Mouse (Mus musculus) embryonic facial prominence, embryonic 10.5 days (tissue): ENCODE data around the gene Grk6. TPM values are rescaled to one million over a fixed set of nuclear protein-coding genes. Genes with fewer than 3 reads are reported as not detected.
A peak's percentile ranks its signal among the peaks of the same experiment; 100 is the strongest.

ENCODE experiments used
- DNase-seq: peaks from one replicate; pipeline ENCODE4 v3.0.0-alpha.2; 2017; ENCODE audit warnings: low spot score
- H3K27ac ChIP-seq: fragments of 300-500 bp; sonication (generic); replicated peaks from 2 replicates; pipeline ENCODE4 v1.5.1; 2016; ENCODE audit warnings: mild to moderate bottlenecking
- H3K27me3 ChIP-seq: fragments of 300-500 bp; sonication (generic); replicated peaks from 2 replicates; pipeline ENCODE4 v1.6.1; 2016; ENCODE audit warnings: low read depth, mild to moderate bottlenecking; ENCODE audit not compliant: poor library complexity, severe bottlenecking
- H3K36me3 ChIP-seq: fragments of 300-500 bp; sonication (generic); replicated peaks from 2 replicates; pipeline ENCODE4 v1.6.1; 2016; ENCODE audit warnings: mild to moderate bottlenecking, moderate library complexity
- H3K4me1 ChIP-seq: fragments of 300-500 bp; sonication (generic); 2 replicates; pipeline ENCODE4 v1.6.1; 2016
- H3K4me3 ChIP-seq: fragments of 300-500 bp; sonication (generic); 2 replicates; pipeline ENCODE4 v1.5.1; 2016; ENCODE audit warnings: mild to moderate bottlenecking, moderate library complexity
- H3K9me3 ChIP-seq: fragments of 300-500 bp; sonication (generic); 2 replicates; pipeline ENCODE4 v1.6.1; 2016; ENCODE audit warnings: mild to moderate bottlenecking
- WGBS: fragments of 180-500 bp; shearing (Covaris S2); methylation state at CpG from one replicate; pipeline ENCODE4 v1.1.7; 2016; 5-methylcytosine and 5-hydroxymethylcytosine counted together
- polyA plus RNA-seq: library from polyadenylated mRNA; unstranded; fragments of >200 nt; fragmentation: Nextera tagmentation; extraction: Ambion mirVana; gene quantifications from 2 replicates; pipeline ENCODE4 v1.2.1, GENCODE M21; 2016

The Grk6 gene
- polyA plus RNA-seq, 1 experiment from 2014 or later: 65.2 TPM

DNA sequence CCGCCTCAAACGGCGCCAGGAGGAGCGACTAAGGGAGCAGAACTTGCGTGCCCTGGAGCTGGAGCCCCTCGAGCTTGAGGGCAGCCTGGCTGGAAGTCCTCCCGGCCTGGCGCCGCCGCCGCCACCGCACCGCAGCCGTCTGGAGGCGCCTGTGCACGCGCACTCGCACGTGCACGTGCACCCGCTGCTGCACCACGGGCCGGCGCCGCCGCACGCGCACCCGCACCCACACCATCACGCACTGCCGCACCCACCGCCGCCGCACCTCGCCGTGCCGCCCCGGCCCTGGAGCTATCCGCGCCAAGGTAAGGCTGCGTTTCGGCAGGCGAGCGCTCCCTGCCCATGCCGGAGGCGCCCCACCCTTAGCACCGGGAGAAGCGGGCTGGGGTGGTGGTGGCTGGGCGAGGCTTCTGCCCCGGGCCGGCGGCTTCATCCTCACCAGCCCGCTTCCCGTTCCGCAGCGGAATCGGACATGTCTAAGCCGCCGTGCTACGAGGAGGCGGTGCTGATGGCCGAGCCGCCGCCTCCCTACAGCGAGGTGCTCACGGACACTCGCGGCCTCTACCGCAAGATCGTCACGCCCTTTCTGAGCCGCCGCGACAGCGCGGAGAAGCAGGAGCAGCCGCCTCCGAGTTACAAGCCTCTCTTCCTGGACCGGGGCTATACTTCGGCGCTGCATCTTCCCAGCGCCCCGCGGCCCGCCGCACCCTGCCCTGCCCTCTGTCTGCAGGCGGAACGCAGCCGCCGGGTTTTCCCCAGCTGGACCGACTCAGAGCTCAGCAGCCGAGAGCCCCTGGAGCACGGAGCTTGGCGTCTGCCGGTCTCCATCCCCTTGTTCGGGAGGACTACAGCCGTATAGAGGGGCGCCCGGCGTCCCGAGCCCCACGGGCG, 27.5 kb downstream of the Grk6 start:
- peaks cover 17% of the 10 kb centered on the region for H3K27me3 ChIP-seq
- H3K4me1 ChIP-seq: peaks cover 86% of the 10 kb centered on the region
- no peaks in the 10 kb centered on the region for H3K9me3 ChIP-seq
- under 1% methylated on average over 103 of the region's 103 CpGs for WGBS
- H3K27ac ChIP-seq: peak overlapping the region; percentile 84
- H3K36me3 ChIP-seq: peaks cover 40% of the 10 kb centered on the region
- peak overlapping the region; percentile 80 for H3K4me3 ChIP-seq
- DNase-seq: peak; percentile 79

DNA sequence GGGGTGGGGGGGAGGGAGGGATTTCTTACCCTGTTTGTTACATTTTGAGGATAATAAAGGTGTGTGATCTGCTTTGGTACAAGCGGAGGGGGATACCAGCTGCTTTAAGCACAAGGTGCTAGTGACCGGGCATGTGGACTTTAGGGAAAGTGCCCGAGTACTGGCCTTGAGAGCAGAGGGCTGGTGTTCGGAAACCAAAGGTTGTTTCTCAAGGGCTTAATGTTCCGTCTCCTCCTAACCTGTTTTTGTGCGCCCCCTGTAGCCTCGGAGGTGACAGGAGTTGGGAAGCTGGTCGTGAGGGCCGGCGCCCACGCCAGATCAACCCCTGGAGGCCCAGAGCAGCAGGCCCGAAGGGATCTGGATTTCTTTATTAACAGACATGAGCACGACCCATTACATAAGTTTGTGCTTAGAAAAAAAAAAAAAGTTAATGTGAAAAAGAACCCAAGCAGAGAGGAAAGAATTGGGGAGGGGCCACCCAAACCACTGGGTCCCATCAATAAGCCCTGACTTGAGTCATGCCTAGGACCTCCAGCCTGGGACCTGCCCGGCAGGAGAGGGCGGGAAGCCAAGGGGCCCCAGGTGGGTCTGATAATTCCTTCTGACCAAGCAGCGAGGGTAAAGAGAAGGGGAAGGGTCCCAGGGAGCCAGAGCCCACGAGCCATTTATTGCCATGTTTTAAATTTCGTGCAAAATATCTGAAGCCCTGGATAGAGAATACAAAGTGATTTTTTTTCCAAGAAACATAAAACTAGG, 28.4 kb downstream of the Grk6 start:
- H3K9me3 ChIP-seq: no peaks in the 10 kb centered on the region
- WGBS: 19% methylated on average over 18 of the region's 18 CpGs
- peak overlapping the region; percentile 80 for H3K4me3 ChIP-seq
- peaks cover 49% of the 10 kb centered on the region for H3K36me3 ChIP-seq
- DNase-seq: peak; percentile 70
- peaks cover 17% of the 10 kb centered on the region for H3K27me3 ChIP-seq
- peak overlapping the region; percentile 84 for H3K27ac ChIP-seq
- H3K4me1 ChIP-seq: peaks cover 81% of the 10 kb centered on the region

DNA sequence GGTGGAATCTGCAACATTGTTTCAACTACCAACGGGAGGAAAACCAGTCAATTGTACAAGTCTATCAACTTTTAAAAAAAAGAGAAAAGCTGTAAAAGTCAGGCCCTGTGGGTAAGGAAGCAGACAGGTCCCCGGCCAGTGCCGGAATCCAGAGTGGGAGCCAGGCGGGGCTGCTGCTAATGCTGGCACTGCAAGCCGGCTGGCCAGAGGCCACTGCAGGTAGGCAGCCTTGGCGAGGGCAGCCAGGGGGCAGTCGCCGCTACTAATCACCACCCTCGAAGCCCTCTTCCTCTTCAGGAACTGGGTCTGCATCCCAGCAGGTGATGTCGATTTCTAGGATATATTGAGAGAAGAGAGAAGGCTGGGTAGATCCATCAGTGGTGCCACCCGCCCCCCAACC, 29.1 kb downstream of the Grk6 start:
- H3K36me3 ChIP-seq: peaks cover 56% of the 10 kb centered on the region
- H3K4me1 ChIP-seq: peaks cover 75% of the 10 kb centered on the region
- H3K27me3 ChIP-seq: peaks cover 17% of the 10 kb centered on the region
- DNase-seq: peak; percentile 19
- WGBS: 74% methylated on average over 11 of the region's 11 CpGs
- no peak overlapping the region for H3K27ac ChIP-seq
- H3K4me3 ChIP-seq: no peak overlapping the region
- H3K9me3 ChIP-seq: no peaks in the 10 kb centered on the region

DNA sequence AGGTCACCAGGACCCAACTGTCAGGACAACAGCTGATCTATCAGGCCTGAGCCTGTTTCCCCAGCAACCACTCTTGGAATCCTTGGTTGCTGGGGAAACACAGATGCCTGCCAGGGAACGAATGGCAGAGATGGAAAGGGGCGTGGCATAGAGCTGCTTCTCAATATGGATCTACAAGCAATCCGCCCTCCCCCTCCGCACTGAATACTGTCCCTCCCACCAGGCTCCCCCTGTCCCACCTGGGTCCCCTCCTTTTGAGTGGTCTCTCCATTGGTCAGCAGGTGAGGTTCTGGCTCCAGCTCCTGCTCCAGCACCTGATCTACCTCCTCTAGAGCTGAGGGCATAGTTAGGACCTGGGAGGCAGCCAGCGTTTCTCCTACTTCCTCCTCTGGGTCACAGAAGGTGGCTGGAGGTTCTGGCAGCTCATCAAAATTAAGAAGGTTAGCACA, 29.8 kb downstream of the Grk6 start:
- Histone ChIP-seq H3K4me1 (peaks cover 68% of the 10 kb centered on the region), H3K36me3 (peaks cover 63% of the 10 kb centered on the region), H3K4me3 (peak overlapping the region; percentile 23; the same call in 1 of the 2 replicates)

DNA sequence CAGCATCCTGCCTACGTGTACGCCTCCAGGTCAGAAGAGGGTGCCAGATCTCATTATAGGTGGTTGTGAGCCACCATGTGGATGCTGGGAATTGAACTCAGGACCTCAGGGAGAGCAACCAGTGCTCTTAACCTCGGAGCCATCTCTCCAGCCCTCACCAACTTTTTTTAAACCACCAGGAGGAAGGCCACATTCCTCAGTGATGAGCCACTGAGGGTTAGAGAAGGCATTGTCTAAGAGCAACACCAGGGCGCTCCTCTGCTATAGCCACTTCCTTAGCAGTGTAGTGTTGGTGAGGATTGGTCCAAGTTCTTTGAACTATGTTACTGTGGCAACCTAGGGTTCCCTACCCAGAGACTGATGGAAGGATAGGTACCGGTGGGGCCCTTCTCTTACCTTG, 30.9 kb downstream of the Grk6 start:
- peaks cover 2% of the 10 kb centered on the region; the same call in 1 of the 2 replicates for H3K27me3 ChIP-seq
- no peaks in the 10 kb centered on the region for H3K9me3 ChIP-seq
- H3K4me3 ChIP-seq: 0 out of 2 replicates have a peak overlapping the region, but pooled peaks have one; percentile 13
- H3K27ac ChIP-seq: no peak overlapping the region
- peaks cover 58% of the 10 kb centered on the region for H3K4me1 ChIP-seq
- no peak for DNase-seq
- WGBS: 91% methylated on average over 5 of the region's 5 CpGs
- peaks cover 74% of the 10 kb centered on the region for H3K36me3 ChIP-seq

More for the DNA sequence above, 29.8 kb downstream of the Grk6 start:
- DNase-seq: peak; percentile 60
- H3K27me3 ChIP-seq: peaks cover 14% of the 10 kb centered on the region
- 55% methylated on average over 5 of the region's 5 CpGs for WGBS
- H3K27ac ChIP-seq: 0 out of 2 replicates have a peak overlapping the region, but pooled peaks have one; percentile 32
- no peaks in the 10 kb centered on the region for H3K9me3 ChIP-seq

DNA sequence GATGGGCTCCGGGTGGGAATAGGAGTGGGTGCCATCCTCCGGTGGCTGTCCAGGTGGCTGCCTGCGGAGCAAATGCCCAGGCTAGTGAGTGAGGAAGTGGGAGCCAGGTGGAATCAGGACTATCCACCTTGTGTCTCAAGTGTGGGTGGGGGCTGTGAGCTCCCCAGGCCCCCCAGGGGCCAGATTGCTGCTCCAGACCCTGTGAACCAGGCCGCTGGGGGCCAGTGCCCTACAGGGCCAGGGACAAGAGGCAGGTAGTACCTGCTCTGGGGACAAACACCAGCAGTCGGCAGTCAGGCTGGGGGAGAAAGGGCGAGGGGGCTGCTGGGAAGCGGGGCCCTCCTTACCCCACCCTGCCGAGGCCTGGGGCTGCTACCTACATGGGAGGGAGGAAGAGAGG, 31.4 kb downstream of the Grk6 start:
- H3K36me3 ChIP-seq: peaks cover 79% of the 10 kb centered on the region
- no peak for DNase-seq
- 96% methylated on average over 8 of the region's 8 CpGs for WGBS
- no peaks in the 10 kb centered on the region for H3K27me3 ChIP-seq
- peaks cover 53% of the 10 kb centered on the region for H3K4me1 ChIP-seq
- no peaks in the 10 kb centered on the region for H3K9me3 ChIP-seq
- H3K27ac ChIP-seq: 0 out of 2 replicates have a peak overlapping the region, but pooled peaks have one; percentile 10
- peak overlapping the region; percentile 11; the same call in 1 of the 2 replicates for H3K4me3 ChIP-seq

DNA sequence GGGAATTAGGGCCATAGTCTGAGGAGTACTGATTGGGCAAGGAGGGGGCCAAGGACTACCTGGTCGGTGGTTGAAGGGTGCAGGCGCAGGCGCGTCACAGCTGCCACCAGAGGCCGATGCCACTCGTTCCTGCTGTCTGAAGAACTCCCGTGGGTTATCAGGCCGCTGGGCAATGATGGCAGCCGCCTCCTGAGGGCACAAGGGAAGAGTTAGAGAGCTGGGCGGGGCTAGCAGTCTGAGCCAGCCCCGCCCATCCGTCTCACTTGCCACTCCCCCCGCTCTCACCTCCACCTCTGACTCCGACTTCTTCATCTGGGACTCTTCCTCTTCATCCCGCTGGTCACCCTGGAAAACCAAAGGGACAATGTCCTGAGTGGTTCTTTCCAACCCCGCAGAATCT, 32.6 kb downstream of the Grk6 start:
- Histone ChIP-seq H3K27me3 (no peaks in the 10 kb centered on the region), H3K36me3 (peaks cover 92% of the 10 kb centered on the region), H3K27ac (no peak overlapping the region), H3K4me1 (peaks cover 40% of the 10 kb centered on the region), H3K9me3 (no peaks in the 10 kb centered on the region), H3K4me3 (peak overlapping the region; percentile 23; the same call in 1 of the 2 replicates)
- DNase-seq: no peak
- 71% methylated on average over 16 of the region's 16 CpGs for WGBS

DNA sequence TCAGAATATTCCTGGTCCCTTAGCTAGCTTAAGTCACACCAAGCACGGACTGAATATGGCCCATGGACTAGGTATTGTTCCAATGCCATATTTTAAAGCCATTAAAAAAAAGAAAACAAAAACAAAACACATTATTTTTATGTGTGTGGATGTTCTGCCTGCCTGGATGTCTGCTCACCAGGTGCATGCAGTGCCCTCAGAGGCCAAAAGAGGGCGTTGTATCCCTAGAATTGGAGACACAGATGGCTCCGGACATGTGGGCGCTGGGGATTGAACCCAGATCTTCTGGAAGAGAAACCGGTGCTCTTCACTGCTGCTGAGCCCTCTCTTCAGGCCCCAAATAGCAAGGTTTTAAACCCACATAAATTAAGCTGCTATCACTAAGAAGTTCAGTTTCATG, 33.2 kb downstream of the Grk6 start:
- H3K36me3 ChIP-seq: peaks cover 97% of the 10 kb centered on the region
- H3K27me3 ChIP-seq: no peaks in the 10 kb centered on the region
- peak; percentile 50 for DNase-seq
- no peaks in the 10 kb centered on the region for H3K9me3 ChIP-seq
- peaks cover 38% of the 10 kb centered on the region for H3K4me1 ChIP-seq
- H3K27ac ChIP-seq: no peak overlapping the region
- WGBS: 53% methylated on average over 5 of the region's 5 CpGs
- no peak overlapping the region for H3K4me3 ChIP-seq

DNA sequence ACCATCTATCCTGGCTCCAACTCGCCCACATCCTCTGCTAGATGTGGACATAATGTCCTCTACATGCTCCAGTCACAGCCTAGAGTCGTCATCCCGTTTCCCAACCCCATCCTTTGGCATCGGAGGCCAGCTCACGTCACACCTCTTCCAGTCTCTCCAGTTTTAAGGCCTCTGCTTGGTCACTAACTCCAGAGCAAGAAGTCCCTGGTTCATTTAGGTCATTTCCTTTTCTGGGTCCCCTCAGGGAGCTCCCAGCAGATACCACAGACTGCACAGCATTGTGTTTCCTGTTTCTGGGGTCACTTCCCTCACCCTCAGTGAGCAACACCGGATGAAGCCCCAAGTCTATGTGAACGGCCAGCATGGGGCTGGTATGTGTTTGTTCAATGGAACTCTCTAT, 34.1 kb downstream of the Grk6 start:
- H3K4me1 ChIP-seq: peaks cover 38% of the 10 kb centered on the region
- H3K36me3 ChIP-seq: peaks cover 100% of the 10 kb centered on the region

DNA sequence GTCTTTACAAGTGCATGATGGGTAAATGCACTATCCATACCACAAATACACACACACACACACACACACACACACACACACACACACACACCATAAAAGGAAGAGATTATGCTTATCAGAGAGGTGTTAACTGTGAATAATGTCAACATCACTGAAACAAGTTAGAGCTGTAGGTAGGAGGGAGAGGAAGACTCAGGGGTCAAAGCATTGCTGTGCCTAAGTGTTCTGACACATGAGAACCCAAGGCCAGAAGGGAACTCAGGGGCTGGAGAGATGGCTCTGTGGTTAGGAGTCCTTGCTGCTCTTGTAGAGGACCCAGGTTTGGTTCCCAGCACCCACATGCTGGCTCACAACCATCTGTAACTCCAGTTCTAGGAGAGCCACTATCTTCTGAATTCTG, 35.1 kb downstream of the Grk6 start:
- H3K4me3 ChIP-seq: no peak overlapping the region
- peaks cover 93% of the 10 kb centered on the region for H3K36me3 ChIP-seq
- H3K27ac ChIP-seq: no peak overlapping the region
- H3K9me3 ChIP-seq: no peaks in the 10 kb centered on the region
- H3K4me1 ChIP-seq: peaks cover 38% of the 10 kb centered on the region
- no peak for DNase-seq
- H3K27me3 ChIP-seq: no peaks in the 10 kb centered on the region

More for the DNA sequence above, 34.1 kb downstream of the Grk6 start:
- Histone ChIP-seq H3K4me3 (no peak overlapping the region), H3K9me3 (no peaks in the 10 kb centered on the region), H3K27me3 (no peaks in the 10 kb centered on the region), H3K27ac (no peak overlapping the region)
- no peak for DNase-seq
- WGBS: 85% methylated on average over 7 of the region's 7 CpGs

DNA sequence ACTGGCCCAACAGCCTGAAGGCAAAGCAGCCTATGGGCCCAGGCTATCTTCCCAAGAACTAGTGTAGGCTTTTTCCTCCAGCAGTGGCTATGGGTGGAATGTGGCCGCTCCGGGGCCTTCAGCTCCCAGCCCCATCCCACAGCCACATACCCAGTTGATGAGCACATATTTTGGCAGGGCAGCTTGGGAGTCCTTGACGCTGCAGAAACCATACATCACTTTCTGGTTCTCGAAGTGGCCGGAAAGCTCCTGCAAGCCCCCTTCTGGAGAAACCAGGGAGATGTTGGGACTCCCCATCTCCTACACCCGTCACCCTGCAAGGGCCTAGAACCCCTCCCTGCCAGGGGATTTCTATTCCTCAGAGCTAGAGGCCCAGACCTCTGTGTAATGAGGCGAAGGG, 37.7 kb downstream of the Grk6 start:
- Histone ChIP-seq H3K4me3 (no peak overlapping the region), H3K4me1 (peaks cover 43% of the 10 kb centered on the region), H3K27ac (no peak overlapping the region), H3K27me3 (no peaks in the 10 kb centered on the region), H3K9me3 (no peaks in the 10 kb centered on the region), H3K36me3 (peaks cover 81% of the 10 kb centered on the region)
- WGBS: 92% methylated on average over 7 of the region's 7 CpGs
- no peak for DNase-seq

DNA sequence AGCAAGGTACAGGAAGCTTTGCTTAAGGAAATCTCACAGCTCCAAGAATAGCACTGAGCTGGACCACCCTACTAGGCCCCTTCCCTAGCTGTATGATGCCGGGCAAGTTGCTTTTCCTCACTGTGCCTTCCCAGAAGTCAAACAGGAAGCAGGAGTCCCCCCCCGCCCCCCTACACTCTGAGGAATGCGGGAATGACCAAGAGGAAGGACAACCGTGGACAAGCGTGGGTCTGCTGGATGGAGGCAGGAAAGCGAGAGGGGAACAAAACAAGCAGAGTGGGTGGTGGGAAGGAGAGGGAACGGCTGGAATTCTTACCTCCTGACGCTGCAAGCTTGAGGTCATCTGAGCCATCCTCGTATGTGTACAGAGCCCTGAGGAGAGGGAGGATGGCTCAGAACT, 38.2 kb downstream of the Grk6 start:
- Histone ChIP-seq H3K9me3 (no peaks in the 10 kb centered on the region), H3K4me1 (peaks cover 45% of the 10 kb centered on the region), H3K27ac (no peak overlapping the region), H3K4me3 (peak overlapping the region; percentile 99; the same call in 1 of the 2 replicates), H3K36me3 (peaks cover 76% of the 10 kb centered on the region), H3K27me3 (no peaks in the 10 kb centered on the region)
- WGBS: 55% methylated on average over 9 of the region's 9 CpGs
- no peak for DNase-seq
